Mouse (Mus musculus) thymus, postnatal 36 days (tissue): ENCODE data around the gene Nudt6.

Experiments used
- DNase-seq, 2 experiments: peaks; one replicate each; pipeline ENCODE4 v3.0.0; 2022; ENCODE audit warnings: mixed read lengths in 2 of 2

Gene Nudt6

DNA sequence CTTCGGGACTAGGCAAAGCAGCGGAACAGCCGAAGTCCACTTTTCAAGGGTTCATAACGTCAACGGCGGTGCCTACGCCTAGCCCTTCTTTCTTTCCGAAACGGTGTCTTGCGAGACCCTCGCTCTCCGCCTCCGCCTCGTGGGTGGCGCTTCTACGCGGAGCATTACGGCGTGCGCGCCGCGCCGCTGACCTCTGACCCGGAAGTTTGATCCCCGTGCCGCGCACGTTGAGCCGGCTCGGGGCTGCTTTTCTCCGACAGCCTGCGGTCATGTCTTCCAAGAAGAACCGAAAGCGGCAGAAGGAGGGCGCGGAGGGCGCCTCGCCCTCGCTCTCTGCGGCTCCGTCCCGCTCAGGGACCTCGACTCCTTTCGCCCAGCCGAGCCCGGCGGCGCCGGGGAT is at the start of gene Nudt6:
TSS of gene Nudt6 (minus strand) at position 140 of the 400 bp plus-strand sequence.
- peak; percentile 91 to 92 for DNase-seq

GRCm38 (mm10) chr3:37469353-37469752 is 49.3 kb upstream of the Nudt6 start:
- DNase-seq, result no peak

GRCm38 (mm10) chr3:37468170-37468569 is 48.2 kb upstream of the Nudt6 start:
- no peak for DNase-seq

GRCm38 (mm10) chr3:37455992-37456391 is 36.0 kb upstream of the Nudt6 start:
- DNase-seq, result no peak

DNA sequence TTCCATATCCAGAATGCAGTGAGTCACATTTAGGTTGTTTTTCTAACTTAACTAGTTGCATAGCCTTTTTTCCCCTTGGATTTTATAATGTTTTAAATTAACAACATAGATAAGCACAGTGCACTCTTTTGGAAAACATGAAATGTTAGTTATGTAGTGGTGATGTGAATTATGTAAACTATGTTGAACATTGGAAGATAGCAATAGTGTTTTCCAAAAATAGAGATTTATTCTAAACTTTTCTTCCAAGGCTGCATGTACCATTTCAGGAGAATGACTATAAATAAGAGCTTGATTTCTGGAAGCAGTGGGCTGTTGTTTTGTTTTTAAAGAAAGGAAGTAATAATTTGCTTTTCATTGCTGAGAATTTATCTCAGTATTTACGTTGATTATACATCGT is 23.4 kb upstream of the Nudt6 start:
- no peak for DNase-seq

GRCm38 (mm10) chr3:37439770-37440169 is 19.8 kb upstream of the Nudt6 start:
- no peak for DNase-seq

GRCm38 (mm10) chr3:37430359-37430758 is 10.3 kb upstream of the Nudt6 start:
- no peak for DNase-seq

GRCm38 (mm10) chr3:37426069-37426468 is 6.1 kb upstream of the Nudt6 start:
- DNase-seq, result no peak

DNA sequence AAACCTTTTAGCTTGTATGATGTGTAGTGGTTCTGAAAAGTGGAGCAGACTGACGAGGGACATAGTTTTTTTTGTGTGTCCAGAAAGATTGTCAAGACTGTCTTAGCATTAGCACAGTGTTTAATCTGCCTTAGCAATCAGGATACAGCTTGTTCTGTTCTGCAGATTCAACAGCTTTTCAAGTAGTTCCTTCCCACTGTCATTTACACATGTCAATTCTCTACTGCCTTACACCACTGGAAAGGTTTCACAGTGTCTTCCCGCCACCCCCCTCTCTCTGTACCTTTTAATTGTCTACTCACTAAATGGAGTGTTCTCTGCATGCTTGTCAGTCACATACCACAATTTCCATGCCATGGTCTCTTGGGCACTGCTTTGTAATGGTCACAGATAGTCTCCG is 1.2 kb upstream of the Nudt6 start:
- DNase-seq, result no peak

DNA sequence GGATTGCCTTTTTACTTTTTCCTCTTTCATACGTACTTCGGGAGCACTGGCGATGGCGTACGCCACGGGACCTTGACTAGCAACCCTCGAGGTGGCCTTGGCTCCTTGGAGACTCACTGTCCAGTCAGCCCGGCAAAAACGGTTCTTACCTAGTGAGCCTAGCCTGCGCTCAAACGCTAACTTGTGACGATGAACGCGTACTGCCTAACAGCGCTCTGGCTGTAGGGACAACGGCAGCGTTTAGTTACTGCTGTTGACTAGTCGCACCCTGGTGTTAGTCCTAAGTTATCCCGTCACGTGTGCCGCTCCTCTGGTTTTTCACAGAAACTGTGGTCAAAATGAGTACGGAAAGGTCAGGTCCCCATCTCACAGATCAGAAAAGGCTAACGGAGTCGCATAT is 630 bp upstream of the Nudt6 start:
- peak in 1 of 2 experiments; percentile 17 for DNase-seq

DNA sequence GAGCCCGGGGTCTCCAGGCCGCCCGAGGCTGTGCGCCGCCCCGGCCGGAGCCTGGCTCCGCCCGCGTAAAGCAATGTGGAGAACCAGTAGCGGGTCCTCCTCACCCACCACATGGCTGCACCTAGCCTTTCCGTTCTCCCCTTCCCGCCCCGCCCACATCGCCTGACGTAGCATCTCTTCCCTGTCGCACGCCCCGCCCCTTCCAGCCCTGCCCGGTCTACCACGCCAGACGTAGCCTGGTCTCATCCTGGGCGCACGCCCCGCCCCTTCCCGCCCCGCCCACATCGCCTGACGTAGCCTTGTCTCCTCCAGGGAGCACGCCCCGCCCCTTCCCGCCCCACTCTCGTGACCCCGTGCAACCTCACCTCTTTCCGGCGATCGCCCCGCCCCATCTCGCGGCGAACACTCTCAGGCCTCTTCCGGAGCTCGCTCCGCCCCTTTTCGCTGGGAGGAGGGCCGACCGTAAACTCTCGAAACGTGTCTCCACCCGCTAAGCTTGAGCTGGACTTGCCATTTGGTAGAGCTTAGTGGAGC is 486 bp downstream of the Nudt6 start, which contains the start of gene Spata5:
TSS of gene Spata5 (plus strand) at position 439 of the 534 bp plus-strand sequence.
- peak; percentile 98 to 99 for DNase-seq

- no peak for DNase-seq
Measured at GRCm38 (mm10) chr3:37418961-37419457, 1.0 kb downstream of the Nudt6 start.

GRCm38 (mm10) chr3:37418341-37418740 is 1.7 kb downstream of the Nudt6 start:
- no peak for DNase-seq

DNA sequence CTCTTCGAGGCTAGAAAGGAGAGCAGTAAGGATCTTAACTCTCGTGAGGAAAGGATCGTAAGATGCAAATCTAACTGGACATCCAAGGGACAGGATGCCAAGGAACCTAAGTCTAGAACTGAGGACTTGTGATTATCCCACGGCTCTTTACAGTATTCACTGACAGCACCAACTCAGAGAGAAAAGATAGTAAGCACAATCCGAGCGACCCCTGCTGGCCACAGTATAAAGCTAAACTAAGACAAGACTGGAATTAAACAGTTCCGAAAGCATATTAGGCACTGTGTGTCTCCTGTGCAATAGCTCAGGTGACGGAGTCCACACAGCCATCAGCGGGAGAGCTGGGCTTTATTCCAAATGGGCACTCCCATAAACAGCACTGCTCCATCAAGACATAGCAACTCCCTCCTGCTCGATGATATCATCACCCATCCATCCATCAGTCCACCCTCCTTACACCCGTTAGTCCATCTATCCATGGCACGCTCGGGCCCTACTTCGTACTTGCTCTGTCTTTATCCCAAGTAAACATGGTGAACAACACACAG is 5.5 kb downstream of the Nudt6 start:
- peak; percentile 58 to 66 for DNase-seq

DNA sequence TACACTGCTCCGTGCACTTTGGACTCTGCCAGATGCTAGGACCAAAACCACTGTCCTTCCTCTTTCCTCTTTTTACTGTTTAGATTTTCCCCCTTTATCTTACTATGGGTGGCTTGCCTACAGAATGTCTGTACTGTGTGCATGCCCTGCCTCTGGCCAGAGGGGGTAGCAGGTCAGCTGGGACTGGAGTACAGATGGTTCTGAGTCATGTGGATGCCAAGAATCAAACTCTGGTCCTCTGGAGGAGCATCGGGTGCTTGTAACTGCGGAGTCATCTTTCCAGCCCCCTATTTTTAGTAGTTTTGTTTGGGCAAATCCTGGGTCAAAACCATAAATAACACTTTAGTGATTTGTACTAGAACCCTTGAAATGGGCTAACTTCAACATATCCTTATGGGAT is 6.6 kb downstream of the Nudt6 start:
- no peak for DNase-seq

GRCm38 (mm10) chr3:37407598-37407997 is 12.4 kb downstream of the Nudt6 start:
- no peak for DNase-seq

DNA sequence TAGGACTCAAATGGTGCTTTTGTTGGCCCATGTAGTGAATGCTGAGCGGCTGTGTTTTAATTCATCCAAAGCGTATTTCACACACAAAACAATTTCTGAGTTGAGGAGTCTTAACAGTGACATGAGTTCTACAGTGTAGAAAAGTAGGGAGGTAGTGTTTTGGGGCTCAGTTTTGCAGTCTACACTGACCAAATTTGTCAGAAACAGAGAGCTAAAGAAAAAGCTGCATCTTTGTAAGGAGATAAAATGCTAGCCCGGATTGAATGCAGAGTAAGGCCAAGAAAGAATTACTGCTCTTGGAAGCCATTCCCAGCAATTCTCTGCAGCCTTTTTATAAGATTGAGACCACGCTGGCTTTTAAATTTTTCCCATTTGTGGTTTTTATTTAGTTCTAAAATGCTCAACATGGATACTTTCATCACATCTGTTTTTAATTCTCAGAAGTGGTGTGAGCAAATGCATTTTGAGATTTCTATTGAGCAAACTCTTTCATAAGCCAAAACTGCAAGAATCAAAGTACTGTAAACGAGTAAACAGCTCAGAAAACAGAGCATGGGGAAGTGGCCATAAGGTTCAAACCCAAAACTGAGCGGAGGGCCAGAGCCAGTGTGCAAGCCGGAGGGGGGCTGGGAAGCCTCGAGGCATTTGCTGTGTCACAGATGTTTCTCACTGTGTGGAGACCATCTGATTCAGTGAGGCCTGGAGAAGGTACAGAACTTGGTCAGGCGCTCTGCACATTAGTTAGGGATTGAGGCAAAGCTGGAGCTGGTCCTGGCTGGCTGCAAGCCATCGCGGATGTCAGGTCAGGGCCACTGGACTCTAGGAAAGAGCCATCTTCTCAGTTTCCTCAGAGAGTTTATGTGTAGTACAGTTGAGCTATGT is 18.0 kb downstream of the Nudt6 start:
- no peak for DNase-seq

DNA sequence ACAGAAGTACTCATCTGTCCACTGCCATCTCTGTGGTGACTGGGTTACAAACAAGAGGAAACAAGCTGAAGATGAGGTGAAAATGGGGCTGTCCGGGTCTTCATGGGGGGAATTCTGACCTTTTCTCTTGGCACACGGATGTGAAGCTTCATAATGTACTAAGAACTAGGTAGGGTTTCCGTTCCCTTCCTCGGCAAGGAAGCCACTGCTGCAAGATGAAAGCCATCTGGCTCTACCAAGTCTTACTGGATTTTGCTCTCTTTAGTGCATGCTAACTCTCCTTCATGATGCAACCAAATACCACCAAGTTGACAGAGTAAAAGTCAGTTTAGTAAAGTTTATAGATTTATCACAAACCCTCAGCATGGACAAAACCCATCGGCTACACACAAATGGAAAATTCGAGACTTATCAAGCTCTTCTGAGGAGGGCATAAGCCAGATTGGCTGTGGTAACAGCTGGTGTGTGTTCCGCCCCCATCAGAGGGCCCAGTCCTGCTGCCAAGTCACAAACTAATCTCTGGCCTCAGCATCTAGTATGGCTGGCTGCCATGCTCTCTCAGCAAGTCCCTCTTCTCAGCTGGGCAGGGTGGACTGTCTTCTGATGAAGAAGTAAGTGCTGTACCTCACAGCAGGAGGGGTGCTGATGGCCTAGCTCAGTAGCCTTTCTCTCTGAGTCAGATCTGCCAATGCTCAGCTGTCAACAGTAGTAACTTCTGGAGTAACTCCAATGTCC is 21.2 kb downstream of the Nudt6 start:
- DNase-seq, result no peak

GRCm38 (mm10) chr3:37397646-37398045 is 22.4 kb downstream of the Nudt6 start:
- DNase-seq, result no peak

DNA sequence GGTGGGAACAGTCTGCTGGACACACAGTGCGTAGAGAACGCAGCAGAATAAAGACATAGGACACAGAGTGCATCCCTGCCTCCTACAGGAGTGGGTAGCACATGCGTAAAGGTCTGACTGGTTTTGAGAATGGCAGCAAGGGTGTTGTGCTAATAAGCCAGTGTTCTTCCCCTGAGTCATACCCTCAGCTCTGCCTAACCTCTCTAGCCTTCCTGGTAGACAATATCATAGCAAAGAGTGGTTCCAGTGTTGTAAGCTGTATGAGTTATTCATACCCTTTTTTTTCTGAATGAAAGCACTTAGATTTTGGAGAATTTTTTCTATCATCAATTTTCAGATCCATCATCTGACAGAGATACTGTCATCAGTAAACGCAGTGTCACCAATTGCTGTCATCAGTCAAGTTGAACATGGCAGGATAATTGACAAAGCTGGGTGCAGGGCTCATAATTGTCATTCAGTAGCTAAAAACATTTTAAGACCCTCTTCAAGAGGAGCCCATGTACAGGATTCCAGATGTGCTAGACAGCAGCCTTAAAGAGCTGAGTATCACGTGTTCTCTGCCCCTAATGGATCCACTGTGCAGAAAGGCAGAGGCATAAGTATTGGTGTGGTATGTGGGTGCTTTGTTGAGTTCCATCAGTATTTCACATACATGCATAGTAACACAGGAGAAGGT is 22.9 kb downstream of the Nudt6 start:
- DNase-seq, result no peak

GRCm38 (mm10) chr3:37387310-37387709 is 32.7 kb downstream of the Nudt6 start:
- no peak for DNase-seq

GRCm38 (mm10) chr3:37383096-37383765 is 36.8 kb downstream of the Nudt6 start:
- no peak for DNase-seq
